Mouse (Mus musculus) limb, embryonic 11.5 days (tissue): ENCODE measurements around the gene Irf2bp2. TPM values are rescaled to one million over a fixed set of nuclear protein-coding genes. Genes with fewer than 3 reads are reported as not detected.

Experiments
- ATAC-seq: fragments of 200-750 bp; cut with Nextera tagmentation; 2 replicates; pipeline ENCODE4 v1.8.0; 2017; ENCODE audit warnings: low read depth; ENCODE audit not compliant: insufficient number of reproducible peaks, low FRiP score, low TSS enrichment
- DNase-seq: peaks from one replicate; pipeline ENCODE4 v3.0.0-alpha.2; 2015; ENCODE audit warnings: low spot score
- H3K27ac ChIP-seq: fragments of 300-500 bp; sonication (generic); replicated peaks from 2 replicates; pipeline ENCODE4 v1.5.1; 2014; ENCODE audit warnings: low read depth, mild to moderate bottlenecking, low read length
- H3K27me3 ChIP-seq: fragments of 300-500 bp; sonication (generic); 2 replicates; pipeline ENCODE4 v1.6.1; 2014; ENCODE audit warnings: mild to moderate bottlenecking, low read length, mixed read lengths; ENCODE audit not compliant: control insufficient read depth, insufficient read depth
- H3K36me3 ChIP-seq: fragments of 300-500 bp; sonication (generic); 2 replicates; pipeline ENCODE4 v1.6.1; 2014; ENCODE audit warnings: mild to moderate bottlenecking, low read length, moderate library complexity, mixed read lengths; ENCODE audit not compliant: control insufficient read depth, insufficient read depth
- H3K4me1 ChIP-seq: fragments of 300-500 bp; sonication (generic); 2 replicates; pipeline ENCODE4 v1.6.1; 2014; ENCODE audit warnings: low read length, mixed read lengths; ENCODE audit not compliant: control insufficient read depth, insufficient read depth
- H3K4me2 ChIP-seq: fragments of 300-500 bp; sonication (generic); 2 replicates; pipeline ENCODE4 v1.6.1; 2014; ENCODE audit warnings: low read depth, mild to moderate bottlenecking, moderate library complexity; ENCODE audit not compliant: severe bottlenecking
- H3K4me3 ChIP-seq: fragments of 300-500 bp; sonication (generic); 2 replicates; pipeline ENCODE4 v1.5.1; 2014; ENCODE audit warnings: low read depth, low read length
- H3K9ac ChIP-seq: fragments of 300-500 bp; sonication (generic); 2 replicates; pipeline ENCODE4 v1.6.1; 2014; ENCODE audit warnings: mild to moderate bottlenecking, low read length
- H3K9me3 ChIP-seq: fragments of 300-500 bp; sonication (generic); 2 replicates; pipeline ENCODE4 v1.6.1; 2016; ENCODE audit warnings: low read length; ENCODE audit not compliant: control insufficient read depth
- WGBS: fragments of 180-500 bp; shearing (Covaris S2); extraction: QIAGEN DNeasy Blood & Tissue Kit; methylation state at CpG from one replicate; pipeline ENCODE4 v1.1.7; 2014; 5-methylcytosine and 5-hydroxymethylcytosine counted together
- polyA plus RNA-seq: library from polyadenylated mRNA; unstranded; fragments of >200 nt; fragmentation: Nextera tagmentation; extraction: Ambion mirVana; gene quantifications from 2 replicates; pipeline ENCODE4 v1.2.1, GENCODE M21; 2014

The Irf2bp2 gene
- polyA plus RNA-seq = 4.9 and 5.6 TPM in 2 replicates

- Histone ChIP-seq H3K36me3 (peaks cover 5% of the 10 kb centered on the region), H3K4me2 (peak within 1 kb of the TSS; percentile 99), H3K9me3 (no peaks in the 10 kb centered on the region), H3K27me3 (no peaks in the 10 kb centered on the region), H3K9ac (peak within 1 kb of the TSS; percentile 99), H3K27ac (peak within 1 kb of the TSS; percentile 100), H3K4me1 (peaks cover 37% of the 10 kb centered on the region), H3K4me3 (peak within 1 kb of the TSS; percentile 99)
- peak; percentile 91 for DNase-seq
- ATAC-seq = peak; percentile 69
- 1% methylated on average over 46 of the region's 56 CpGs for WGBS
Measured at GRCm38 (mm10) chr8:126593889-126594480, at the start of gene Irf2bp2. TSS of gene Irf2bp2 (minus strand) at chr8:126593986.

GRCm38 (mm10) chr8:126642665-126643064 is 48.9 kb upstream of the Irf2bp2 start:
- H3K9ac ChIP-seq = no peak overlapping the region
- ATAC-seq = no peak
- no peaks in the 10 kb centered on the region for H3K36me3 ChIP-seq
- H3K4me3 ChIP-seq = no peak overlapping the region
- DNase-seq = no peak
- H3K27ac ChIP-seq = no peak overlapping the region
- H3K27me3 ChIP-seq = no peaks in the 10 kb centered on the region
- H3K4me2 ChIP-seq = no peak overlapping the region
- WGBS = 99% methylated on average over 4 of the region's 4 CpGs
- peaks cover 6% of the 10 kb centered on the region; the same call in 1 of the 2 replicates for H3K4me1 ChIP-seq
- no peaks in the 10 kb centered on the region for H3K9me3 ChIP-seq

- Histone ChIP-seq H3K4me3 (no peak overlapping the region), H3K36me3 (no peaks in the 10 kb centered on the region), H3K4me1 (peaks cover 6% of the 10 kb centered on the region; the same call in 1 of the 2 replicates), H3K27me3 (no peaks in the 10 kb centered on the region), H3K9ac (no peak overlapping the region), H3K9me3 (no peaks in the 10 kb centered on the region), H3K27ac (no peak overlapping the region), H3K4me2 (no peak overlapping the region)
- DNase-seq (no peak), ATAC-seq (no peak)
- 68% methylated on average over 3 of the region's 3 CpGs for WGBS
Measured at GRCm38 (mm10) chr8:126641568-126642295, 47.9 kb upstream of the Irf2bp2 start.

GRCm38 (mm10) chr8:126639161-126639560 is 45.4 kb upstream of the Irf2bp2 start:
- Histone ChIP-seq H3K4me3 (no peak overlapping the region), H3K4me2 (no peak overlapping the region), H3K9me3 (no peaks in the 10 kb centered on the region), H3K27ac (no peak overlapping the region), H3K9ac (no peak overlapping the region), H3K4me1 (peaks cover 2% of the 10 kb centered on the region; the same call in 1 of the 2 replicates), H3K27me3 (no peaks in the 10 kb centered on the region), H3K36me3 (no peaks in the 10 kb centered on the region)
- DNase-seq = no peak
- 74% methylated on average over 3 of the region's 3 CpGs for WGBS
- no peak for ATAC-seq

GRCm38 (mm10) chr8:126638027-126638426 is 44.2 kb upstream of the Irf2bp2 start:
- Histone ChIP-seq H3K4me2 (no peak overlapping the region), H3K27ac (no peak overlapping the region), H3K9ac (no peak overlapping the region), H3K36me3 (no peaks in the 10 kb centered on the region), H3K4me1 (no peaks in the 10 kb centered on the region), H3K27me3 (no peaks in the 10 kb centered on the region), H3K4me3 (no peak overlapping the region), H3K9me3 (no peaks in the 10 kb centered on the region)
- 86% methylated on average over 8 of the region's 8 CpGs for WGBS
- DNase-seq (no peak), ATAC-seq (no peak)

GRCm38 (mm10) chr8:126634541-126635048 is 40.8 kb upstream of the Irf2bp2 start:
- Histone ChIP-seq H3K4me2 (no peak overlapping the region), H3K9me3 (no peaks in the 10 kb centered on the region; the same call in 1 of the 2 replicates), H3K4me1 (no peaks in the 10 kb centered on the region), H3K36me3 (no peaks in the 10 kb centered on the region), H3K9ac (no peak overlapping the region), H3K27ac (no peak overlapping the region), H3K4me3 (no peak overlapping the region), H3K27me3 (no peaks in the 10 kb centered on the region)
- DNase-seq = no peak
- WGBS = 70% methylated on average over 6 of the region's 6 CpGs
- no peak for ATAC-seq

- Histone ChIP-seq H3K4me3 (no peak overlapping the region), H3K27ac (no peak overlapping the region), H3K9me3 (no peaks in the 10 kb centered on the region; the same call in 1 of the 2 replicates), H3K27me3 (no peaks in the 10 kb centered on the region), H3K9ac (no peak overlapping the region), H3K4me2 (no peak overlapping the region), H3K36me3 (no peaks in the 10 kb centered on the region), H3K4me1 (no peaks in the 10 kb centered on the region)
- ATAC-seq (no peak), DNase-seq (no peak)
- 90% methylated on average over 3 of the region's 3 CpGs for WGBS
Measured at GRCm38 (mm10) chr8:126628616-126629015, 34.8 kb upstream of the Irf2bp2 start.

GRCm38 (mm10) chr8:126626415-126626814 is 32.6 kb upstream of the Irf2bp2 start:
- Histone ChIP-seq H3K27ac (no peak overlapping the region), H3K4me1 (no peaks in the 10 kb centered on the region), H3K4me3 (no peak overlapping the region), H3K4me2 (no peak overlapping the region), H3K9ac (no peak overlapping the region), H3K27me3 (no peaks in the 10 kb centered on the region), H3K9me3 (no peaks in the 10 kb centered on the region; the same call in 1 of the 2 replicates), H3K36me3 (no peaks in the 10 kb centered on the region)
- DNase-seq (no peak), ATAC-seq (no peak)
- 92% methylated on average over 11 of the region's 11 CpGs for WGBS
